Mouse (Mus musculus) layer of hippocampus, adult 2 months (tissue): ENCODE measurements around the gene Pde7b. TPM values are rescaled to one million over a fixed set of nuclear protein-coding genes. Genes with fewer than 3 reads are reported as not detected.

Source experiments
- DNase-seq, 2 experiments: peaks; one replicate each; pipeline ENCODE4 v3.0.0; 2022; ENCODE audit warnings: low spot score in 2 of 2
- H3K27ac ChIP-seq: fragments of 200-600 bp; 2 replicates; pipeline ENCODE4 v1.8.1; 2022
- H3K4me3 ChIP-seq: fragments of 200-600 bp; 2 replicates; pipeline ENCODE4 v1.8.1; 2022; ENCODE audit warnings: mild to moderate bottlenecking
- CTCF ChIP-seq: fragments of 200-600 bp; conservative IDR thresholded peaks from 2 replicates; pipeline ENCODE4 v1.8.1; 2022; ENCODE audit warnings: antibody characterized with exemption, mild to moderate bottlenecking, moderate library complexity
- total RNA-seq, 2 experiments: library from RNA; stranded (reverse); gene quantifications; 2 replicates each; pipeline ENCODE4 v1.2.3; 2021

Gene Pde7b
- total RNA-seq, 2 experiments from 2014 or later: 27.6 to 27.8 TPM

- H3K4me3 ChIP-seq: no peak overlapping the region
- no peak for TF ChIP-seq CTCF
- DNase-seq: no peak
Measured at GRCm38 (mm10) chr10:20606007-20606406, 118.9 kb downstream of the Pde7b start.

GRCm38 (mm10) chr10:20595107-20595810 is 129.6 kb downstream of the Pde7b start:
- Histone ChIP-seq H3K27ac (no peak overlapping the region), H3K4me3 (no peak overlapping the region)
- DNase-seq: no peak
- no peak for TF ChIP-seq CTCF

More at GRCm38 (mm10) chr10:20606007-20606406, 118.9 kb downstream of the Pde7b start:
- no peak overlapping the region for H3K27ac ChIP-seq

GRCm38 (mm10) chr10:20594015-20594414 is 130.9 kb downstream of the Pde7b start:
- no peak for DNase-seq
- Histone ChIP-seq H3K27ac (no peak overlapping the region), H3K4me3 (no peak overlapping the region)
- no peak for TF ChIP-seq CTCF

GRCm38 (mm10) chr10:20590100-20590499 is 134.8 kb downstream of the Pde7b start:
- no peak for DNase-seq

GRCm38 (mm10) chr10:20585959-20586358 is 138.9 kb downstream of the Pde7b start:
- H3K27ac ChIP-seq: no peak overlapping the region
- no peak overlapping the region for H3K4me3 ChIP-seq
- TF ChIP-seq CTCF: no peak
- peak; percentile 22 to 49 for DNase-seq

More at GRCm38 (mm10) chr10:20590100-20590499, 134.8 kb downstream of the Pde7b start:
- Histone ChIP-seq H3K27ac (no peak overlapping the region), H3K4me3 (no peak overlapping the region)
- no peak for TF ChIP-seq CTCF

- DNase-seq: no peak
- Histone ChIP-seq H3K27ac (no peak overlapping the region), H3K4me3 (no peak overlapping the region)
- TF ChIP-seq CTCF: no peak
Measured at GRCm38 (mm10) chr10:20575002-20575401, 149.9 kb downstream of the Pde7b start.

GRCm38 (mm10) chr10:20574414-20574813 is 150.5 kb downstream of the Pde7b start:
- no peak for DNase-seq
- no peak overlapping the region for H3K27ac ChIP-seq
- TF ChIP-seq CTCF: no peak
- no peak overlapping the region for H3K4me3 ChIP-seq

GRCm38 (mm10) chr10:20571521-20571920 is 153.4 kb downstream of the Pde7b start:
- H3K27ac ChIP-seq: no peak overlapping the region
- no peak overlapping the region for H3K4me3 ChIP-seq
- TF ChIP-seq CTCF: no peak
- no peak for DNase-seq

- DNase-seq: no peak
- Histone ChIP-seq H3K4me3 (no peak overlapping the region), H3K27ac (no peak overlapping the region)
- no peak for TF ChIP-seq CTCF
Measured at GRCm38 (mm10) chr10:20568630-20569029, 156.2 kb downstream of the Pde7b start.

GRCm38 (mm10) chr10:20567684-20568236 is 157.1 kb downstream of the Pde7b start:
- H3K4me3 ChIP-seq: no peak overlapping the region
- no peak for TF ChIP-seq CTCF
- DNase-seq: no peak
- H3K27ac ChIP-seq: no peak overlapping the region

- TF ChIP-seq CTCF: no peak
- DNase-seq: no peak
- Histone ChIP-seq H3K27ac (no peak overlapping the region), H3K4me3 (no peak overlapping the region)
Measured at GRCm38 (mm10) chr10:20556477-20556876, 168.4 kb downstream of the Pde7b start.

- no peak for DNase-seq
- no peak for TF ChIP-seq CTCF
- no peak overlapping the region for H3K27ac ChIP-seq
- no peak overlapping the region for H3K4me3 ChIP-seq
Measured at GRCm38 (mm10) chr10:20551341-20551740, 173.5 kb downstream of the Pde7b start.

GRCm38 (mm10) chr10:20550771-20551170 is 174.1 kb downstream of the Pde7b start:
- DNase-seq: no peak
- H3K27ac ChIP-seq: no peak overlapping the region
- no peak for TF ChIP-seq CTCF
- H3K4me3 ChIP-seq: no peak overlapping the region

- no peak overlapping the region for H3K4me3 ChIP-seq
- no peak for TF ChIP-seq CTCF
- peak overlapping the region; percentile 83; the same call in 1 of the 2 replicates for H3K27ac ChIP-seq
- no peak for DNase-seq
Measured at GRCm38 (mm10) chr10:20550161-20550560, 174.7 kb downstream of the Pde7b start.
